Mouse (Mus musculus) MEL (cell line): ENCODE measurements around the gene Hp1bp3.

Source experiments
- CTCF ChIP-seq, 3 experiments: IDR thresholded peaks in 2 of 3; conservative IDR thresholded peaks in 1 of 3; 2 replicates each; pipeline ENCODE4 v1.5.1; 2011 to 2012; ENCODE audit warnings: low read length in 3 of 3, low read depth in 2 of 3, mild to moderate bottlenecking in 2 of 3, improper control_type of control experiment in 1 of 3, inconsistent platforms in 1 of 3, mixed read lengths in 1 of 3, moderate library complexity in 1 of 3; ENCODE audit not compliant: control insufficient read depth in 1 of 3, insufficient read depth in 1 of 3, poor library complexity in 1 of 3, severe bottlenecking in 1 of 3
- EP300 ChIP-seq, 2 experiments: IDR thresholded peaks; 2 replicates each; pipeline ENCODE4 v1.6.1; 2011; ENCODE audit warnings: improper control_type of control experiment in 2 of 2, low read length in 2 of 2, low read depth in 1 of 2, mild to moderate bottlenecking in 1 of 2
- ETS1 ChIP-seq: IDR thresholded peaks from 2 replicates; pipeline ENCODE4 v1.6.1; 2012; ENCODE audit warnings: low read depth, mild to moderate bottlenecking, inconsistent platforms, low read length, improper control_type of control experiment, moderate library complexity
- GABPA ChIP-seq: IDR thresholded peaks from 2 replicates; pipeline ENCODE4 v1.6.1; 2012; ENCODE audit warnings: low read depth, mild to moderate bottlenecking, inconsistent platforms, low read length, improper control_type of control experiment, moderate library complexity
- NELFE ChIP-seq: IDR thresholded peaks from 2 replicates; pipeline ENCODE4 v1.6.1; 2011; ENCODE audit warnings: low read depth, low read length, improper control_type of control experiment
- ZKSCAN1 ChIP-seq: IDR thresholded peaks from 2 replicates; pipeline ENCODE4 v1.6.1; 2012; ENCODE audit warnings: low read depth, mild to moderate bottlenecking, inconsistent platforms, low read length, improper control_type of control experiment, moderate library complexity

GRCm38 (mm10) chr4:138286411-138286810, 70.3 kb downstream of the Hp1bp3 start:
- TF ChIP-seq ETS1 (no peak), ZKSCAN1 (no peak), EP300 (IDR thresholded peaks at IDR 0.05; ENCODE audit: low read depth in 1 of 2, low read length in 2 of 2) (no peak), GABPA (no peak), CTCF (IDR thresholded peaks at IDR 0.05 in 2 of 3, conservative IDR thresholded peaks at IDR 0.05 in 1 of 3; ENCODE audit: control insufficient read depth in 1 of 3, insufficient read depth in 1 of 3, low read depth in 2 of 3, low read length in 3 of 3, poor library complexity in 1 of 3, severe bottlenecking in 1 of 3) (no peak), NELFE (no peak)
